Mouse (Mus musculus) olfactory bulb, adult 2 months (tissue): ENCODE results near the gene Zfp704.

ENCODE experiments used
- CTCF ChIP-seq: fragments of 200-500 bp; IDR thresholded peaks from 2 replicates; pipeline ENCODE4 v1.5.1; 2012; ENCODE audit warnings: low read depth, mild to moderate bottlenecking, low read length, moderate library complexity; ENCODE audit not compliant: insufficient read depth
- POLR2A ChIP-seq: fragments of 200-500 bp; IDR thresholded peaks from 2 replicates; pipeline ENCODE4 v1.6.1; 2012; ENCODE audit warnings: mild to moderate bottlenecking, low read depth, low read length, moderate library complexity; ENCODE audit not compliant: insufficient read depth

DNA sequence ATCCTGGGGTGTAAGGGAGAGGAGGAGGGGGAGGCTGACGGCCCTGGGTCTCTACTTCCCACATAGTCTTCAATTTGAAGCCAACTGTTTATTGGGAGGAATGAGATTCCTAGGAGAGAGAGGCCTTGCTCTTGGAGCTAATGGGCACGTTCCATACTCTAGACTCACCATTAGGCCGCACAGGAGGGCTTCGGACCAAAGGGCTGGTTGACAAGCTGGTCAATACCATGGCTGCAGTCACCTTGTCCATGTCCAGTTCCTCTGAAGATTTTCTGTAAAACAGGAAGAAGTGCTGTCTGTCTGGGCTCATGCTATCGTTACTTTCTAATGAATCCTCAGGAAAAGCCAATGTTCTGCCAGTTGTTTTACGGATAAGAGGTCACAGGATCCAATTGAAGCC is 135.6 kb downstream of the Zfp704 start:
- TF ChIP-seq CTCF: no peak
- no peak for TF ChIP-seq POLR2A
